Mouse (Mus musculus) erythroblast, embryonic 14.5 days (primary cell): ENCODE results near the gene Zfp658. TPM values are rescaled to one million over a fixed set of nuclear protein-coding genes. Genes with fewer than 3 reads are reported as not detected.

ENCODE experiments used
- H3K27me3 ChIP-seq: 2 replicates; pipeline ENCODE4 v1.6.1; 2012; ENCODE audit warnings: inconsistent platforms; ENCODE audit not compliant: control insufficient read depth
- H3K36me3 ChIP-seq: 2 replicates; pipeline ENCODE4 v1.6.1; 2012; ENCODE audit warnings: mild to moderate bottlenecking, inconsistent platforms; ENCODE audit not compliant: control insufficient read depth
- H3K4me1 ChIP-seq: 2 replicates; pipeline ENCODE4 v1.6.1; 2012; ENCODE audit warnings: inconsistent platforms; ENCODE audit not compliant: control insufficient read depth
- H3K4me3 ChIP-seq: replicated peaks from 2 replicates; pipeline ENCODE3; 2012; ENCODE audit warnings: moderate library complexity, mild to moderate bottlenecking, inconsistent platforms
- H3K9me3 ChIP-seq: 2 replicates; pipeline ENCODE4 v1.6.1; 2012; ENCODE audit warnings: low read length, inconsistent platforms, mixed read lengths; ENCODE audit not compliant: control insufficient read depth
- GATA1 ChIP-seq: IDR thresholded peaks from 2 replicates; pipeline ENCODE4 v1.6.1; 2012; ENCODE audit warnings: low read length, inconsistent platforms, mixed read lengths
- TAL1 ChIP-seq: IDR thresholded peaks from 3 replicates; pipeline ENCODE4 v1.6.1; 2012; ENCODE audit warnings: low read length, inconsistent platforms, mixed read lengths
- polyA plus RNA-seq: library from polyadenylated mRNA; stranded (reverse); fragments of >175 nt; gene quantifications from 2 replicates; pipeline ENCODE4 v1.2.3, GENCODE M21; 2012

The Zfp658 gene
- polyA plus RNA-seq, 1 experiment: not detected

- Histone ChIP-seq H3K4me1 (no peaks in the 10 kb centered on the region), H3K27me3 (no peaks in the 10 kb centered on the region), H3K9me3 (no peaks in the 10 kb centered on the region), H3K36me3 (no peaks in the 10 kb centered on the region), H3K4me3 (no peak overlapping the region)
- TF ChIP-seq GATA1 (no peak), TAL1 (no peak)
These were observed 51.9 kb downstream of the Zfp658 start for GRCm38 (mm10) chr7:43613816-43614551.

GRCm38 (mm10) chr7:43622927-43623326 lies 60.9 kb downstream of the Zfp658 start:
- no peak for TF ChIP-seq GATA1
- no peak for TF ChIP-seq TAL1
- no peak overlapping the region for H3K4me3 ChIP-seq
- no peaks in the 10 kb centered on the region for H3K36me3 ChIP-seq
- H3K9me3 ChIP-seq: no peaks in the 10 kb centered on the region
- H3K27me3 ChIP-seq: no peaks in the 10 kb centered on the region
- no peaks in the 10 kb centered on the region for H3K4me1 ChIP-seq

GRCm38 (mm10) chr7:43623819-43624218 lies 61.8 kb downstream of the Zfp658 start:
- H3K27me3 ChIP-seq: no peaks in the 10 kb centered on the region
- H3K4me3 ChIP-seq: no peak overlapping the region
- H3K36me3 ChIP-seq: no peaks in the 10 kb centered on the region
- TF ChIP-seq GATA1: no peak
- TF ChIP-seq TAL1: no peak
- H3K9me3 ChIP-seq: no peaks in the 10 kb centered on the region
- H3K4me1 ChIP-seq: no peaks in the 10 kb centered on the region

Other genes starting within 250 kb of the Zfp658 start
- 0.01 and 0.04 TPM in 2 replicates for gene Zfp715, start 249.0 kb upstream of the Zfp658 start, polyA plus RNA-seq
- gene Siglecf, start 210.9 kb upstream of the Zfp658 start, polyA plus RNA-seq: 0.02 TPM in 1 of 2 replicates, not detected in the other
- gene Siglecg, start 154.1 kb upstream of the Zfp658 start, polyA plus RNA-seq: not detected in 2 replicates
- gene Lim2, start 134.6 kb upstream of the Zfp658 start, polyA plus RNA-seq: not detected in 2 replicates
- not detected in 2 replicates for gene Nkg7, start 125.2 kb upstream of the Zfp658 start, polyA plus RNA-seq
- gene Cldnd2, start 121.5 kb upstream of the Zfp658 start, polyA plus RNA-seq: not detected in 2 replicates
- 8.9 and 11.8 TPM in 2 replicates for gene Etfb, start 118.2 kb upstream of the Zfp658 start, polyA plus RNA-seq
- gene Gm45233, start 118.1 kb upstream of the Zfp658 start, polyA plus RNA-seq: not detected in 2 replicates
- gene Vsig10l, start 99.1 kb upstream of the Zfp658 start, polyA plus RNA-seq: 0.06 and 0.10 TPM in 2 replicates
- 0.01 TPM in 1 of 2 replicates, not detected in the other for gene Iglon5, start 72.2 kb upstream of the Zfp658 start, polyA plus RNA-seq
- gene 4931406B18Rik, start 56.3 kb upstream of the Zfp658 start, polyA plus RNA-seq: not detected in 2 replicates
- 0.02 TPM in 1 of 2 replicates, not detected in the other for gene Cd33, start 17.8 kb upstream of the Zfp658 start, polyA plus RNA-seq
- gene Zfp719, start 17.4 kb downstream of the Zfp658 start, polyA plus RNA-seq: not detected in 2 replicates
- 0.01 TPM in 1 of 2 replicates, not detected in the other for gene Zfp819, start 44.9 kb downstream of the Zfp658 start, polyA plus RNA-seq
- not detected in 2 replicates for gene Ceacam18, start 72.5 kb downstream of the Zfp658 start, polyA plus RNA-seq
- not detected in 2 replicates for gene Siglece, start 97.9 kb downstream of the Zfp658 start, polyA plus RNA-seq
- 0.30 and 0.34 TPM in 2 replicates for gene Ctu1, start 109.8 kb downstream of the Zfp658 start, polyA plus RNA-seq
- 0.04 TPM in 1 of 2 replicates, not detected in the other for gene Klk14, start 128.2 kb downstream of the Zfp658 start, polyA plus RNA-seq
- not detected in 2 replicates for gene Klk13, start 150.3 kb downstream of the Zfp658 start, polyA plus RNA-seq
- gene Klk12, start 206.6 kb downstream of the Zfp658 start, polyA plus RNA-seq: not detected in 2 replicates
- gene Klk11, start 212.3 kb downstream of the Zfp658 start, polyA plus RNA-seq: not detected in 2 replicates
- gene Klk10, start 218.8 kb downstream of the Zfp658 start, polyA plus RNA-seq: not detected in 2 replicates
- gene Klk9, start 229.6 kb downstream of the Zfp658 start, polyA plus RNA-seq: not detected in 2 replicates
- gene Klk8, start 235.3 kb downstream of the Zfp658 start, polyA plus RNA-seq: 0.11 and 0.12 TPM in 2 replicates
- gene Klk7, start 249.0 kb downstream of the Zfp658 start, polyA plus RNA-seq: not detected in 2 replicates